Mouse (Mus musculus): ENCODE data around the gene Bend6. TPM values are rescaled to one million over a fixed set of nuclear protein-coding genes. Genes with fewer than 3 reads are reported as not detected.

The Bend6 gene
- total and polyA plus RNA-seq, 3 experiments, result 0.04 to 0.08 TPM; not detected in 1

- no peak for DNase-seq (ENCODE audit: low read depth, low spot score)
- no peak overlapping the region for H3K4me3 ChIP-seq (ENCODE audit: control insufficient read depth in 1 of 2, insufficient read depth in 1 of 2, low read depth in 2 of 2, low read length in 2 of 2)
Observed at GRCm38 (mm10) chr1:33906216-33906615, 1.4 kb downstream of the Bend6 start.

GRCm38 (mm10) chr1:33903587-33903986 lies 4.0 kb downstream of the Bend6 start:
- H3K4me3 ChIP-seq (ENCODE audit: control insufficient read depth in 1 of 2, insufficient read depth in 1 of 2, low read depth in 2 of 2, low read length in 2 of 2), result no peak overlapping the region
- TF ChIP-seq GATA1 (IDR thresholded peaks at IDR 0.05; ENCODE audit: low read depth, low read length) (no peak), ZC3H11A (IDR thresholded peaks at IDR 0.05; ENCODE audit: low read depth, low read length) (no peak), MXI1 (IDR thresholded peaks at IDR 0.05; ENCODE audit: low read depth, low read length) (no peak), CHD2 (IDR thresholded peaks at IDR 0.05; ENCODE audit: low read length) (no peak), NELFE (IDR thresholded peaks at IDR 0.05; ENCODE audit: low read depth, low read length) (no peak), POLR2A (IDR thresholded peaks at IDR 0.05; ENCODE audit: control insufficient read depth in 1 of 2, insufficient read depth in 1 of 2, low read depth in 1 of 2, low read length in 2 of 2, poor library complexity in 1 of 2) (no peak), BHLHE40 (IDR thresholded peaks at IDR 0.05; ENCODE audit: borderline replicate concordance, low read depth, low read length) (no peak), MAX (IDR thresholded peaks at IDR 0.05; ENCODE audit: low read length) (no peak), TCF12 (IDR thresholded peaks at IDR 0.05; ENCODE audit: low read depth, low read length) (no peak)
- DNase-seq (ENCODE audit: low read depth, low spot score), result no peak

More at GRCm38 (mm10) chr1:33906216-33906615, 1.4 kb downstream of the Bend6 start:
- Histone ChIP-seq H3K27me3 (ENCODE audit: control insufficient read depth in 1 of 2, insufficient read depth in 2 of 2, low read length in 2 of 2) (no peaks in the 10 kb centered on the region), H3K79me2 (ENCODE audit: control insufficient read depth, insufficient read depth, low read length, poor library complexity) (no peaks in the 10 kb centered on the region), H3K36me3 (ENCODE audit: control insufficient read depth in 1 of 2, insufficient read depth in 2 of 2, low read length in 2 of 2) (no peaks in the 10 kb centered on the region), H3K9ac (ENCODE audit: control insufficient read depth, low read depth, low read length, poor library complexity, severe bottlenecking) (no peak overlapping the region), H3K4me1 (ENCODE audit: control insufficient read depth in 1 of 2, insufficient read depth in 2 of 2, low read length in 2 of 2) (no peaks in the 10 kb centered on the region), H3K27ac (ENCODE audit: control insufficient read depth, low read depth, low read length) (no peak overlapping the region), H3K9me3 (replicated peaks; ENCODE audit: insufficient read depth, low read length) (no peaks in the 10 kb centered on the region)
- no peak for TF ChIP-seq JUND (IDR thresholded peaks at IDR 0.05; ENCODE audit: low read depth, low read length)
- no peak for TF ChIP-seq MAFK (IDR thresholded peaks at IDR 0.05; ENCODE audit: borderline replicate concordance, low read depth, low read length)
- no peak for TF ChIP-seq POLR2AphosphoS5 (IDR thresholded peaks at IDR 0.05; ENCODE audit: borderline replicate concordance, low read depth, low read length)

GRCm38 (mm10) chr1:33900175-33900574 lies 7.4 kb downstream of the Bend6 start:
- H3K9ac ChIP-seq (ENCODE audit: control insufficient read depth, low read depth, low read length, poor library complexity, severe bottlenecking), result no peak overlapping the region
- no peaks in the 10 kb centered on the region for H3K36me3 ChIP-seq (ENCODE audit: control insufficient read depth in 1 of 2, insufficient read depth in 2 of 2, low read length in 2 of 2)
- no peak for TF ChIP-seq HCFC1 (IDR thresholded peaks at IDR 0.05; ENCODE audit: low read depth, low read length)
- no peak for TF ChIP-seq ZNF384 (IDR thresholded peaks at IDR 0.05; ENCODE audit: low read depth, low read length)
- no peak for TF ChIP-seq UBTF (IDR thresholded peaks at IDR 0.05; ENCODE audit: borderline replicate concordance, insufficient read depth, low read depth, low read length)
- TF ChIP-seq KAT2A (conservative IDR thresholded peaks at IDR 0.05; ENCODE audit: low read depth, low read length), result no peak
- TF ChIP-seq POLR2AphosphoS2 (IDR thresholded peaks at IDR 0.05; ENCODE audit: low read length), result no peak
- no peak for TF ChIP-seq MAX (IDR thresholded peaks at IDR 0.05; ENCODE audit: low read length)
- TF ChIP-seq TAL1 (IDR thresholded peaks at IDR 0.05; ENCODE audit: low read length), result no peak
- TF ChIP-seq RCOR1 (IDR thresholded peaks at IDR 0.05; ENCODE audit: low read depth, low read length), result no peak
- TF ChIP-seq MEF2A (IDR thresholded peaks at IDR 0.05; ENCODE audit: extremely low read depth, insufficient replicate concordance, low read depth, low read length, poor library complexity, severe bottlenecking), result no peak
- no peak for TF ChIP-seq TCF12 (IDR thresholded peaks at IDR 0.05; ENCODE audit: low read depth, low read length)
- TF ChIP-seq CTCF (IDR thresholded peaks at IDR 0.05 in 2 of 3, conservative IDR thresholded peaks at IDR 0.05 in 1 of 3; ENCODE audit: control insufficient read depth in 1 of 3, insufficient read depth in 1 of 3, low read depth in 2 of 3, low read length in 3 of 3, poor library complexity in 1 of 3, severe bottlenecking in 1 of 3), result no peak
- TF ChIP-seq USF1 (IDR thresholded peaks at IDR 0.05; ENCODE audit: low read depth, low read length), result no peak
- no peak for TF ChIP-seq CHD2 (IDR thresholded peaks at IDR 0.05; ENCODE audit: low read length)
- TF ChIP-seq ZC3H11A (IDR thresholded peaks at IDR 0.05; ENCODE audit: low read depth, low read length), result no peak
- no peak for TF ChIP-seq ETS1 (IDR thresholded peaks at IDR 0.05; ENCODE audit: low read depth, low read length)
- no peak overlapping the region for H3K4me3 ChIP-seq (ENCODE audit: control insufficient read depth in 1 of 2, insufficient read depth in 1 of 2, low read depth in 2 of 2, low read length in 2 of 2)
- no peaks in the 10 kb centered on the region for H3K9me3 ChIP-seq (replicated peaks; ENCODE audit: insufficient read depth, low read length)
- no peaks in the 10 kb centered on the region for H3K4me1 ChIP-seq (ENCODE audit: control insufficient read depth in 1 of 2, insufficient read depth in 2 of 2, low read length in 2 of 2)
- no peaks in the 10 kb centered on the region for H3K27me3 ChIP-seq (ENCODE audit: control insufficient read depth in 1 of 2, insufficient read depth in 2 of 2, low read length in 2 of 2)
- DNase-seq (ENCODE audit: low read depth, low spot score), result no peak
- H3K79me2 ChIP-seq (ENCODE audit: control insufficient read depth, insufficient read depth, low read length, poor library complexity), result no peaks in the 10 kb centered on the region
- no peak overlapping the region for H3K27ac ChIP-seq (ENCODE audit: control insufficient read depth, low read depth, low read length)

More at GRCm38 (mm10) chr1:33903587-33903986, 4.0 kb downstream of the Bend6 start:
- H3K79me2 ChIP-seq (ENCODE audit: control insufficient read depth, insufficient read depth, low read length, poor library complexity), result no peaks in the 10 kb centered on the region
- H3K36me3 ChIP-seq (ENCODE audit: control insufficient read depth in 1 of 2, insufficient read depth in 2 of 2, low read length in 2 of 2), result no peaks in the 10 kb centered on the region
- H3K9ac ChIP-seq (ENCODE audit: control insufficient read depth, low read depth, low read length, poor library complexity, severe bottlenecking), result no peak overlapping the region
- no peaks in the 10 kb centered on the region for H3K9me3 ChIP-seq (replicated peaks; ENCODE audit: insufficient read depth, low read length)
- H3K27ac ChIP-seq (ENCODE audit: control insufficient read depth, low read depth, low read length), result no peak overlapping the region
- H3K27me3 ChIP-seq (ENCODE audit: control insufficient read depth in 1 of 2, insufficient read depth in 2 of 2, low read length in 2 of 2), result no peaks in the 10 kb centered on the region
- H3K4me1 ChIP-seq (ENCODE audit: control insufficient read depth in 1 of 2, insufficient read depth in 2 of 2, low read length in 2 of 2), result no peaks in the 10 kb centered on the region

Data from MEL (cell line).